Mouse (Mus musculus) stomach, postnatal 0 days (tissue): Measurements from ENCODE around the gene Dcbld1.

ENCODE experiments used
- CTCF ChIP-seq: IDR thresholded peaks from 2 replicates; pipeline ENCODE4 v1.5.1; 2016; ENCODE audit warnings: antibody characterized with exemption, low read depth, mild to moderate bottlenecking, moderate library complexity
- EP300 ChIP-seq: optimal IDR thresholded peaks from 2 replicates; pipeline ENCODE3; 2016; ENCODE audit warnings: antibody characterized with exemption

DNA sequence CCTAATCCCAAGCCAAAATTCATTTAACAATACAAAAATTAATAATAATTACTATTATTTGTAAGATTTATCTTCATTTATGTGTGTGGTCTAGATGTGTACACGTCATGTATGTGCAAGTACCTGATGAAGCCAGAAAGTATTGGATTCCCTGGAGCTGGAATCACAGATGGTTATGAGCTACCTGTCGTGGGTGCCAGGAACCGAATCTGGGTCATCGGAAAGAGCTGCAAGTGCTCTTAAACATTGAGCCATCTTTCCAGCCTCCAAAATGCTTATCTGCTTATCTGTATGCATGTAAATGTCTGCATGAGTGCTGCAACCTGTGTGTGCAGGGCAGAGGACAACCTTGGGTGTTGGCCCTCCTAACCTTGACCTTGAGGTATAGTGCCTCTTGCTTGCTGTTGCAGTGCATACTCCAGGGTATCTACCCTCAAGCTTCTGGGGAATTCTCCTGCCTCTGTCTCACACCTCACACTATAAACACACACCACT is 126.9 kb downstream of the Dcbld1 start:
- TF ChIP-seq CTCF (no peak), EP300 (no peak)
